Mouse (Mus musculus) midbrain, embryonic 11.5 days (tissue): ENCODE measurements at regions not wholly inside any gene's neighbourhood (a gene's known extent, or its start where the extent isn't known, plus 50 kb on each side); places are given as distances from the start of the nearest gene placed in this dataset.

Experiments used
- ATAC-seq: fragments of 200-750 bp; cut with Nextera tagmentation; 2 replicates; pipeline ENCODE4 v1.8.0; 2017; ENCODE audit warnings: moderate TSS enrichment, moderate library complexity; ENCODE audit not compliant: low FRiP score
- DNase-seq: peaks from one replicate; pipeline ENCODE4 v3.0.0; 2015; ENCODE audit warnings: low spot score; ENCODE audit errors: missing footprints
- H3K27ac ChIP-seq: fragments of 300-500 bp; sonication (generic); 2 replicates; pipeline ENCODE4 v1.5.1; 2014; ENCODE audit warnings: low read depth, low read length
- H3K27me3 ChIP-seq: fragments of 300-500 bp; sonication (generic); 2 replicates; pipeline ENCODE4 v1.6.1; 2014; ENCODE audit warnings: mild to moderate bottlenecking, low read length, moderate library complexity, mixed read lengths; ENCODE audit not compliant: control insufficient read depth, insufficient read depth
- H3K36me3 ChIP-seq: fragments of 300-500 bp; sonication (generic); 2 replicates; pipeline ENCODE4 v1.6.1; 2014; ENCODE audit warnings: mild to moderate bottlenecking, low read length, moderate library complexity, mixed read lengths; ENCODE audit not compliant: control insufficient read depth, insufficient read depth
- H3K4me1 ChIP-seq: fragments of 300-500 bp; sonication (generic); 2 replicates; pipeline ENCODE4 v1.6.1; 2014; ENCODE audit warnings: low read length; ENCODE audit not compliant: control insufficient read depth, insufficient read depth
- H3K4me2 ChIP-seq: fragments of 300-500 bp; sonication (generic); 2 replicates; pipeline ENCODE4 v1.6.1; 2014; ENCODE audit warnings: mild to moderate bottlenecking, moderate library complexity
- H3K4me3 ChIP-seq: fragments of 300-500 bp; sonication (generic); 2 replicates; pipeline ENCODE4 v1.5.1; 2014; ENCODE audit warnings: low read depth, low read length
- H3K9ac ChIP-seq: fragments of 300-500 bp; sonication (generic); 2 replicates; pipeline ENCODE4 v1.6.1; 2014; ENCODE audit warnings: low read length
- H3K9me3 ChIP-seq: fragments of 300-500 bp; sonication (generic); 2 replicates; pipeline ENCODE4 v1.6.1; 2016; ENCODE audit warnings: low read length; ENCODE audit not compliant: control insufficient read depth
- WGBS: fragments of 180-500 bp; shearing (Covaris S2); extraction: QIAGEN DNeasy Blood & Tissue Kit; methylation state at CpG from one replicate; pipeline ENCODE4 v1.1.7; 2014; 5-methylcytosine and 5-hydroxymethylcytosine counted together

DNA sequence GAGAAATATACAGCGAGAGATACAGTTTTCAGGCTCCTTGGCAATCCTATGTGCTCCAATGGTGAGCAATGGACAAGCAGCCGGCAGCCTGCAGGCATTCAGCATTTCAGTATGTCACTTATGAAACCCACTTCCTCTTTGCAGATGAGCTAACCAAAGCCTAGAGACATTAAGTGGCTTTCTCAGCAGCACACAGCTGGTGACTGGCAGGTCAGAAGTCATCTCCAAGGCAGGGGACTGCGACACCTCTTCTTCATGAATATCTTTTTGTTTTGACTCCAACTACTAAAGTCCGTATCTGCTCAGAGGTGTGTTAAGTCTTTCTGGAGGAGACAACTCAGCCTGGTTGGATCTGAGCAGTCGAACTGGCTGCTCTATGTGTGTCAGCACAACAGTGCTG is 528.8 kb upstream of the Kdm8 start:
- no peak overlapping the region for H3K4me3 ChIP-seq
- H3K4me2 ChIP-seq: no peak overlapping the region
- DNase-seq: peak; percentile 60
- H3K36me3 ChIP-seq: no peaks in the 10 kb centered on the region
- H3K27ac ChIP-seq: no peak overlapping the region
- no peak overlapping the region for H3K9ac ChIP-seq
- H3K9me3 ChIP-seq: no peaks in the 10 kb centered on the region
- WGBS: 81% methylated on average over 5 of the region's 5 CpGs
- no peak for ATAC-seq
- no peaks in the 10 kb centered on the region for H3K27me3 ChIP-seq
- no peaks in the 10 kb centered on the region for H3K4me1 ChIP-seq

DNA sequence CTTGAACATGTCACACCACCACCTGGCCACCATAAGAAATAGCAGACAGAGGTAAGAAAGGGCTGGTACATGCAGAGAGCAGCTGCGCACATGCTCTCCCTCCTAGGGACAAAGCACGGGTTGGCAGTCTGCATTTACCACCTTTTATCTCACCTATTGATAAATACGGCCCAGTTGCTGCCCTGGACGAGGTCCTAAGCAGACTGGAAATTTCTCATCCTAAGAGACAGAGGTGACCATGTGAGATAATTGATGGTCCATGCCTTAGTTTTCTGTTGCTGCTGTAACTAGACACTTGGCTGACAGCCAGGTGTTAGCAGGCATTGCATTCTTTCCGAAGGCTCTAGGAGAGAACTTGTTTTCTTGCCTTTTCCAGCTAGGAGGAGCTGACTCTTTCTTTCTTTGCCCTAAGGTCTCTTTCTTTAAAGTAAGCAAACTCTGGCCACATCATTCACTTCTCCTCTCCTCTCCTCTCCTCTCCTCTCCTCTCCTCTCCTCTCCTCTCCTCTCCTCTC is 526.8 kb upstream of the Kdm8 start:
- Histone ChIP-seq H3K4me2 (no peak overlapping the region), H3K36me3 (no peaks in the 10 kb centered on the region), H3K9ac (no peak overlapping the region), H3K27ac (no peak overlapping the region), H3K4me3 (no peak overlapping the region), H3K4me1 (no peaks in the 10 kb centered on the region), H3K9me3 (no peaks in the 10 kb centered on the region), H3K27me3 (no peaks in the 10 kb centered on the region)
- 73% methylated on average over 5 of the region's 5 CpGs for WGBS
- DNase-seq: no peak
- ATAC-seq: no peak

DNA sequence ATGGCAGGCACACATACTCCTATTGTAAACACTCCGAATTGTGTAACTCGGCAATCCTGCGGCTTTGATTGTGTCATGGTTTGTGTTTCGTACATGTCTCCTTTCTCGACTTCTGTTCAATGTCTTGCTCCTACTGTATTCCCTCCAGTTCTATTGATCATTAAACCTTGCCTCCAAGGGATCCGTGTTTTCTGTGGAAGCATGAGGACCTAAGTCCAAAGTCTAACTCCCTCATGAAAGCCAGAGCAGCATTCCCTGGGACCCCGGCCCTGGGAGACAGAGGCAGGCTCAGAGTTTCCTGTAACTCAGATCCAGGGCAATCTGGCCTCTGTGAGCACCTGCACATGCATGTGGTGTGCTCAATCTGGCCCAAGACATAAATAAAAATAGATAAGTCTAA is 521.7 kb upstream of the Kdm8 start:
- Histone ChIP-seq H3K9ac (no peak overlapping the region), H3K4me1 (no peaks in the 10 kb centered on the region), H3K27ac (no peak overlapping the region), H3K9me3 (no peaks in the 10 kb centered on the region), H3K4me2 (no peak overlapping the region), H3K27me3 (no peaks in the 10 kb centered on the region), H3K4me3 (no peak overlapping the region), H3K36me3 (no peaks in the 10 kb centered on the region)
- no peak for DNase-seq
- WGBS: 87% methylated on average over 7 of the region's 7 CpGs
- no peak for ATAC-seq

DNA sequence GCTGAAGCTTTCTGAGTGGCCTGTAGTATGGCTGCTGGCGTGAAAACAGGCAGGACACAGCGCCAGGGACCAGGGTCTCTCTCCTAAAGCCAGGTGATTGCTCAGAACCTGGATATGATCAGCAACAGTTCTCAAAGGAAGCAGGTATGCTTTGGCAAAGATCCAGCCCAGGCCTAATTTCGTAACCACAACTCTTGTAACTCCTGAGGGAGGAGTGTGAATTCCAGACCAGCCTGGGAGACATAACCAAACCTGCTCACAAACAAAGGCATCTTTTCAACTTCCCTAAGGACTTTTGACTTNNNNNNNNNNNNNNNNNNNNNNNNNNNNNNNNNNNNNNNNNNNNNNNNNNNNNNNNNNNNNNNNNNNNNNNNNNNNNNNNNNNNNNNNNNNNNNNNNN is 510.9 kb upstream of the Kdm8 start:
- no peaks in the 10 kb centered on the region for H3K27me3 ChIP-seq
- H3K4me2 ChIP-seq: no peak overlapping the region
- H3K4me1 ChIP-seq: no peaks in the 10 kb centered on the region
- ATAC-seq (no peak), DNase-seq (no peak)
- H3K9me3 ChIP-seq: no peaks in the 10 kb centered on the region
- H3K27ac ChIP-seq: no peak overlapping the region
- no peak overlapping the region for H3K9ac ChIP-seq
- no peak overlapping the region for H3K4me3 ChIP-seq
- H3K36me3 ChIP-seq: no peaks in the 10 kb centered on the region
- WGBS: 88% methylated on average over 3 of the region's 3 CpGs

DNA sequence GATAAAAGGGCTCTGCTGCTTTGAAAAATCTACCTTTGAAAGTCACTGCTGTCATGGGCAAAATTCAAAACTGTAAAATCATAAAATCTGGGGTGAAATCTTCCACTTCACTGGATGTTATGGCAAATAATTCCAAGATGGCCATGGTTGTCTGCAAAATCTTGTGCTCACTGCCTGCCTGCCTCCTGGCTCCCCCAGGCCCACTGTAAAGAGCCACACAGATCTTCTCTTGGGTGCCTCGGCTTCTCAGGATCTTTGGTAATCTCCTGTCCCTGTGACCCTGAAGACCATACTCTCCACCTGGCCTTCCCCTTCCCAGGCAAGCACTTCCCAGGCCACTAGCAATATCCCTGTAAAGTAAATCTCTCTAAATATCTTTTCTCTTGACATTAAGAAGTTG is 505.1 kb upstream of the Kdm8 start:
- H3K4me2 ChIP-seq: no peak overlapping the region
- no peaks in the 10 kb centered on the region for H3K36me3 ChIP-seq
- H3K4me1 ChIP-seq: no peaks in the 10 kb centered on the region
- no peaks in the 10 kb centered on the region for H3K27me3 ChIP-seq
- no peaks in the 10 kb centered on the region for H3K9me3 ChIP-seq
- no peak for ATAC-seq
- 93% methylated on average over 1 of the region's 1 CpGs for WGBS
- no peak overlapping the region for H3K27ac ChIP-seq
- H3K9ac ChIP-seq: no peak overlapping the region
- no peak overlapping the region for H3K4me3 ChIP-seq
- DNase-seq: no peak

DNA sequence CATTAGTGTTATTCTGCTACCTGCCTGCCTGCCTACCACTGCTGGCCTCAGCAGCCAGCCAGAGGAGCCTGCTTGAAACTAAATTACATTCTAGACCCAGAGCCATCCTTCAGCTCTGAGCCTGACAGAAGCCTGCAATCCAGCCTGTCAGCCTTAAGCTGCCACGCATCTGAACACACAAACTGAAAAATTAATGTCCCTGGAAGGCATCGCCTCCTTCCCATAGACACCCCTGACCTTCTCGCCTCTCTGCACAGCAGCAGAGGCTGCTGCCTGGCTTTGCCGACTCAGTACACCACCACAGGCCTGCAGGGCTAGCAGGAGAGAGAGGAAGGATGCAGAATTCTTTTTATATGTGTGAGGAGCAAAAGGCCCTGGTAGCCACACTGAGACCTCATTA is 502.9 kb upstream of the Kdm8 start:
- H3K27ac ChIP-seq: no peak overlapping the region
- no peak overlapping the region for H3K9ac ChIP-seq
- H3K9me3 ChIP-seq: no peaks in the 10 kb centered on the region
- H3K4me1 ChIP-seq: no peaks in the 10 kb centered on the region
- peak; percentile 37 for DNase-seq
- no peak for ATAC-seq
- H3K4me3 ChIP-seq: no peak overlapping the region
- no peak overlapping the region for H3K4me2 ChIP-seq
- H3K27me3 ChIP-seq: no peaks in the 10 kb centered on the region
- WGBS: 76% methylated on average over 4 of the region's 4 CpGs
- H3K36me3 ChIP-seq: no peaks in the 10 kb centered on the region

DNA sequence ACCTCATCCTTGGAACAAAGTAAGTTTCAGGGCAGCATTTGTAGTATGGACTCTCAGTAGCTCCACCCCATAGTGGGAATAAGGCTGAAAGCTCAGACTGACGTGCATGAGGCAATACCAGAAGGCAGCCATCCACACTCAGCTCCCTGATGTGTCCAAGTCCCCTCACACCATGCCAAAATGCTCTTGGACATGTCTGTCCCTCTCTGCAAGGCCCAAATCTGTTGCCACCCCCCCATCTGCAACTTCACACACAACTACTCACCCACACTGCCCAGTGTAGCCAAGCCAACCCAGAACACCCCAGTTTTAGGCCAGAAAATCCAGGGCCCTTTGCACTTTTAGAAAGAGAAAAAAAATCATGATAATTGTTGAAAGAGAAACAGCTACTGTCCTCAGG is 498.1 kb upstream of the Kdm8 start:
- ATAC-seq (no peak), DNase-seq (peak; percentile 44)
- Histone ChIP-seq H3K9me3 (no peaks in the 10 kb centered on the region), H3K9ac (no peak overlapping the region), H3K4me2 (no peak overlapping the region), H3K4me3 (no peak overlapping the region), H3K36me3 (no peaks in the 10 kb centered on the region), H3K4me1 (no peaks in the 10 kb centered on the region), H3K27me3 (no peaks in the 10 kb centered on the region), H3K27ac (no peak overlapping the region)
- WGBS: 74% methylated on average over 1 of the region's 1 CpGs

DNA sequence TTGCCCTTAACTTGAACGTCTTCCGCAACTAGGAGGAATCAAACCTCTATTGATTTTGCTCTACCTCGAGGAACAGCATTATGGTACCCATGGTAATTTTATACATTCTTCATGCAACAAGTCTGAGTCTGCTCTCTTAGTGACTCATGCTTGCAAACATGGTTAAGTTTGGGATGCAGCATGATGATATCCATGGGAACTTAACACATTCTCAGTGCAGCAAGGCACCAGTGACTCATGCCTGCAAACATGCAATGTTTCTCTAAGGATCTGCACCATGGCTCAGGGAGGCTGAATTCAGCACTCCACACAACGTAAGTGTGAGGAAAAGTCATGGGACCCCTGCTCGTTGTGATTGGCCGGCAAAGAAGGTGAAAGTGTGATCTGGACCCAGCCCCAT is 487.1 kb upstream of the Kdm8 start:
- H3K4me2 ChIP-seq: no peak overlapping the region
- WGBS: 84% methylated on average over 6 of the region's 6 CpGs
- H3K27ac ChIP-seq: no peak overlapping the region
- no peaks in the 10 kb centered on the region for H3K9me3 ChIP-seq
- H3K9ac ChIP-seq: no peak overlapping the region
- ATAC-seq (no peak), DNase-seq (no peak)
- H3K36me3 ChIP-seq: no peaks in the 10 kb centered on the region
- H3K27me3 ChIP-seq: no peaks in the 10 kb centered on the region
- H3K4me3 ChIP-seq: no peak overlapping the region
- H3K4me1 ChIP-seq: no peaks in the 10 kb centered on the region

DNA sequence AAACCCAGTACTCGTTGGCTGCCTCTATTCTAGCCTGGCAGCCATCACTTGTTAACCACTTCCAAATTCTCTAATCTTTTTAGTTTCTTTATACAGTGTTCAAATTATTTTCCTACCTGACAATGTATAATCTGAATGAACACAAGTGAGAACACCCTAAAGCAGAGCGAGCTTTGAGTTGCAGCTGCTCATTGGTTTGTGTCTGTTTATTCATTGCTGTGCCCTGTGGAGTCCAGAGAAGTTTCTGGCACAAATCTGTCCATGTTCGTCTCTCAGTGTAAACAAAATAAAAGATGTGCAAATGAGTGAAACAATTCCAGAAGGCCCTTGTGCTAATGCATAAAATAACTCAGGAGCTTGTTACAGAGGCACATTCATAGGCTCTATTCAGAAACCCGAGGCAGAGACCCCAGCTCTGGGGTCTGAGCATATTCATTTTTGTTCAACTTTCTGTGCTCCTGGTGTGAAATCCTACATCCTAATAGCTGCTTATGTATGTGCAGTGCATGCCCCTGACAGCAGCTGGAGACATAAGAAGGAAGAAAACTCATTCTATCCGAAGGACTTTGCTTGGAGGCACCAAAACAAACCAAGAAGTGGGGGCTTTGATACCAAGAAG is 469.5 kb upstream of the Kdm8 start:
- no peak for ATAC-seq
- no peak for DNase-seq
- H3K36me3 ChIP-seq: no peaks in the 10 kb centered on the region
- H3K9me3 ChIP-seq: no peaks in the 10 kb centered on the region
- no peak overlapping the region for H3K4me2 ChIP-seq
- H3K9ac ChIP-seq: no peak overlapping the region
- H3K27ac ChIP-seq: no peak overlapping the region
- H3K4me3 ChIP-seq: no peak overlapping the region
- no peaks in the 10 kb centered on the region for H3K4me1 ChIP-seq
- no peaks in the 10 kb centered on the region for H3K27me3 ChIP-seq
- 76% methylated on average over 5 of the region's 5 CpGs for WGBS
